Mouse (Mus musculus) Patski (cell line): ENCODE data around the gene Zranb3. TPM values are rescaled to one million over a fixed set of nuclear protein-coding genes. Genes with fewer than 3 reads are reported as not detected.

ENCODE experiments used
- ATAC-seq: fragments of 100-300 bp; one replicate; pipeline ENCODE4 v1.8.0; 2021
- CTCF ChIA-PET: fragments of 350-600 bp; sonication (Branson Sonifier 250); formaldehyde crosslinking; loops from one replicate; lab custom pipeline; 2022; ENCODE audit warnings: inconsistent platforms; lab: Charles Lee
- POLR2A ChIA-PET: fragments of 350-600 bp; sonication (Branson Sonifier 250); formaldehyde crosslinking; loops from one replicate; lab custom pipeline; 2022; ENCODE audit warnings: antibody characterized with exemption, inconsistent platforms; lab: Charles Lee
- DNase-seq: peaks from one replicate; pipeline ENCODE4 v3.0.0-alpha.2; 2011; ENCODE audit warnings: low read depth, low spot score
- H3K27me3 ChIP-seq: fragments of 371-371 bp; one replicate; pipeline ENCODE4 v1.5.1; 2021
- CTCF ChIP-seq: fragments of 100-300 bp; IDR thresholded peaks from one replicate; pipeline ENCODE4 v1.5.1; 2021
- in situ Hi-C: fragments of 300-500 bp; cut with MboI; formaldehyde crosslinking; loops from 3 replicates; pipeline ENCODE4 v1.11.1; 2018; ENCODE audit warnings: low pct_unique_long_range_greater_than_20kb, mixed read lengths
- polyA plus RNA-seq: library from polyadenylated mRNA; unstranded; gene quantifications from one replicate; pipeline ENCODE4 v1.2.3, GENCODE M21; 2021

The Zranb3 gene
- polyA plus RNA-seq, 1 experiment from 2014 or later: 13.5 TPM

DNA sequence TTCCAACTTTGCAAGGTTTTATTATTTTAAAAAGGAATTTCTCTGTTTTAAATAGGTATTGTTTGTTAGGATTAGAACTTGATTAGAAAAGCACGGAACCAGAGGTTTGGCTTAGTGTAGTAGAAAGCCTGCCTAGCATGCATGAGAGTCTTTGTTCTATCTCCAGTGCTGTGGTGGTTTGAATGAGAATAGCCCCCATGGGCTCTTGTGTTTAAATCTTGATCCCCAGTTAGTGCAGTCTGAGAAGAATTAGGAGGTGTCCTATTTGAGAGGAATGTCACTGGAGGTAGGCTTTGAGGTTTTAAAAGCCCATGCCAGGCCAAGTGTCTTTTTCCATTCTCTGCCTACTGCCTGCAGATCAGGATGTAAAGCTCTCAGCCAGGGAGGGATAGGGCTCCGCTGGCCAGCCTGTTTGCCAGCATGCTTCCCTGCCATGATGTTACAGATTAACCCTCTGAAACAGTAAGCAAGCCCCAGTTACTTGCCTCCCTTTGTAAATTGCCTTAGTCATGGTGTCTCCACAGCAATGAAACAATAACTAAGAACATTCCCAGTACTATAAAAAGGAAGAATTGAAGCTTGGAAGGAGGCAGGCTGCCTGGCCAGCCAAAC, 198.0 kb downstream of the Zranb3 start:
- H3K27me3 ChIP-seq: no peaks in the 10 kb centered on the region
- POLR2A ChIA-PET: interaction anchor here (0.6 kb wide), 1 partner anchor 266 kb away, joined by 6 read pairs; no protein-coding TSS in a partner anchor
- CTCF ChIA-PET: no interaction called here

More for the DNA sequence above, 198.0 kb downstream of the Zranb3 start:
- DNase-seq: no peak
- in situ Hi-C loops: no loop called here
- TF ChIP-seq CTCF: no peak
- peak; percentile 93 for ATAC-seq

Other genes starting within 250 kb of the Zranb3 start
- not detected for gene Map3k19, start 248.0 kb downstream of the Zranb3 start, polyA plus RNA-seq
- gene Rab3gap1, start 234.3 kb downstream of the Zranb3 start, polyA plus RNA-seq: 46.6 TPM
- gene R3hdm1, start 254 bp upstream of the Zranb3 start, polyA plus RNA-seq: 83.9 TPM
- 102 TPM for gene Ubxn4, start 140.9 kb upstream of the Zranb3 start, polyA plus RNA-seq
- 0.04 TPM for gene Lct, start 225.3 kb upstream of the Zranb3 start, polyA plus RNA-seq